Mouse (Mus musculus) mouse trophoblast stem cell (cell line): ENCODE data around the gene Cyp27a1.

Experiments used
- in situ Hi-C, 2 experiments: fragments of 300-500 bp; cut with MseI, MboI; formaldehyde crosslinking; loops; 2 replicates in 1 of 2; 3 replicates in 1 of 2; pipeline ENCODE4 v1.15.1; 2025

The Cyp27a1 gene

GRCm38 (mm10) chr1:74771467-74771844 is 58.1 kb downstream of the Cyp27a1 start:
- in situ Hi-C loops: no loop called here

- in situ Hi-C loops: no loop called here
Measured at GRCm38 (mm10) chr1:74771845-74771930, 58.3 kb downstream of the Cyp27a1 start, which contains the start of gene Wnt6. Gene Wnt6, plus strand, starts transcription at chr1:74771892.

- in situ Hi-C loops: no loop called here
Measured at GRCm38 (mm10) chr1:74771931-74772620, 58.7 kb downstream of the Cyp27a1 start.

GRCm38 (mm10) chr1:74773136-74773535 is 59.8 kb downstream of the Cyp27a1 start:
- in situ Hi-C loops: no loop called here

- in situ Hi-C loops: no loop called here
Measured at GRCm38 (mm10) chr1:74774062-74774461, 60.7 kb downstream of the Cyp27a1 start.

- in situ Hi-C loops: no loop called here
Measured at GRCm38 (mm10) chr1:74775816-74776215, 62.4 kb downstream of the Cyp27a1 start.

GRCm38 (mm10) chr1:74778934-74779486 is 65.6 kb downstream of the Cyp27a1 start:
- in situ Hi-C loops: no loop called here

- in situ Hi-C loops: no loop called here
Measured at GRCm38 (mm10) chr1:74782045-74782444, 68.7 kb downstream of the Cyp27a1 start.

GRCm38 (mm10) chr1:74783554-74783953 is 70.2 kb downstream of the Cyp27a1 start:
- in situ Hi-C loops: no loop called here

- in situ Hi-C loops: no loop called here
Measured at GRCm38 (mm10) chr1:74784041-74784759, 70.8 kb downstream of the Cyp27a1 start.
